Mouse (Mus musculus) limb, embryonic 14.5 days (tissue): Measurements from ENCODE around the gene Olfr1226. TPM values are rescaled to one million over a fixed set of nuclear protein-coding genes. Genes with fewer than 3 reads are reported as not detected.
"Not testable (repeated sequence)": the region's sequence is repeated elsewhere in the genome, so short reads cannot be mapped to it uniquely, and the experiment has no call there.

ENCODE experiments used
- ATAC-seq: fragments of 200-750 bp; cut with Nextera tagmentation; 2 replicates; pipeline ENCODE4 v1.8.0; 2017; ENCODE audit warnings: low read depth, moderate number of reproducible peaks, moderate TSS enrichment; ENCODE audit not compliant: low FRiP score
- DNase-seq: peaks from one replicate; pipeline ENCODE4 v3.0.0-alpha.2; 2015; ENCODE audit warnings: low spot score
- H3K27ac ChIP-seq: fragments of 300-500 bp; sonication (generic); replicated peaks from 2 replicates; pipeline ENCODE4 v1.5.1; 2014; ENCODE audit warnings: low read depth, mild to moderate bottlenecking, low read length, moderate library complexity, mixed read lengths
- H3K27me3 ChIP-seq: fragments of 300-500 bp; sonication (generic); 2 replicates; pipeline ENCODE4 v1.6.1; 2014; ENCODE audit warnings: low read length, mixed read lengths; ENCODE audit not compliant: control insufficient read depth, insufficient read depth
- H3K36me3 ChIP-seq: fragments of 300-500 bp; sonication (generic); 2 replicates; pipeline ENCODE4 v1.6.1; 2014; ENCODE audit warnings: mild to moderate bottlenecking, low read length, moderate library complexity, mixed read lengths; ENCODE audit not compliant: control insufficient read depth, insufficient read depth
- H3K4me1 ChIP-seq: fragments of 300-500 bp; sonication (generic); 2 replicates; pipeline ENCODE4 v1.6.1; 2014; ENCODE audit warnings: antibody characterized with exemption, low read length, mixed read lengths; ENCODE audit not compliant: control insufficient read depth, insufficient read depth
- H3K4me2 ChIP-seq: fragments of 300-500 bp; sonication (generic); replicated peaks from 2 replicates; pipeline ENCODE4 v1.6.1; 2014; ENCODE audit warnings: low read depth, mild to moderate bottlenecking, low read length, moderate library complexity; ENCODE audit not compliant: severe bottlenecking
- H3K4me3 ChIP-seq: fragments of 300-500 bp; sonication (generic); replicated peaks from 2 replicates; pipeline ENCODE4 v1.5.1; 2014; ENCODE audit warnings: low read length
- H3K9ac ChIP-seq: fragments of 300-500 bp; sonication (generic); 2 replicates; pipeline ENCODE4 v1.6.1; 2014; ENCODE audit warnings: mild to moderate bottlenecking, low read depth, low read length, moderate library complexity; ENCODE audit not compliant: severe bottlenecking
- H3K9me3 ChIP-seq: fragments of 300-500 bp; sonication (generic); 2 replicates; pipeline ENCODE4 v1.6.1; 2016; ENCODE audit warnings: low read length; ENCODE audit not compliant: control insufficient read depth
- POLR2A ChIP-seq: fragments of 200-500 bp; IDR thresholded peaks from 2 replicates; pipeline ENCODE4 v1.8.0; 2012; ENCODE audit warnings: inconsistent platforms, mild to moderate bottlenecking, moderate library complexity, borderline replicate concordance; ENCODE audit not compliant: insufficient read depth, insufficient read length; ENCODE audit errors: extremely low read depth
- WGBS: fragments of 180-500 bp; shearing (Covaris S2); extraction: QIAGEN DNeasy Blood & Tissue Kit; methylation state at CpG from one replicate; pipeline ENCODE4 v1.1.7; 2014; 5-methylcytosine and 5-hydroxymethylcytosine counted together
- polyA plus RNA-seq, 2 experiments: library from polyadenylated mRNA; depleted of rRNA in 1 of 2; stranded (reverse) in 1 of 2; unstranded in 1 of 2; fragments of >200 nt; fragmentation: Nextera tagmentation in 1 of 2; extraction: Ambion mirVana in 1 of 2; gene quantifications; 2 replicates each; pipeline versions ENCODE4 v1.2.1 to v1.2.3; 2012 to 2014

Gene Olfr1226
- not detected in 2 replicates for polyA plus RNA-seq (2012; rRNA removed)
- not detected in 2 replicates for polyA plus RNA-seq (2014; fragmentation: Nextera tagmentation; extraction: Ambion mirVana)

GRCm38 (mm10) chr2:89199948-89200347 lies at the start of gene Olfr1226:
TSS of gene Olfr1226 (minus strand) at chr2:89200048.
- no peak for ATAC-seq
- H3K27ac ChIP-seq: no peak within 1 kb of the TSS
- H3K9me3 ChIP-seq: no peaks in the 10 kb centered on the region
- no peak for TF ChIP-seq POLR2A
- no peak within 1 kb of the TSS for H3K4me2 ChIP-seq
- H3K9ac ChIP-seq: no peak within 1 kb of the TSS
- no peaks in the 10 kb centered on the region for H3K36me3 ChIP-seq
- no peaks in the 10 kb centered on the region for H3K4me1 ChIP-seq
- H3K4me3 ChIP-seq: no peak within 1 kb of the TSS
- no peaks in the 10 kb centered on the region for H3K27me3 ChIP-seq
- no peak for DNase-seq
- WGBS: 59% methylated on average over 2 of the region's 2 CpGs

- no peak for ATAC-seq
- H3K4me3 ChIP-seq: no peak overlapping the region
- no peak for TF ChIP-seq POLR2A
Observed at GRCm38 (mm10) chr2:89196325-89196982, 3.4 kb downstream of the Olfr1226 start.

GRCm38 (mm10) chr2:89174569-89174968 lies 25.3 kb downstream of the Olfr1226 start, which contains the start of gene Olfr1225:
TSS of gene Olfr1225 (minus strand) at chr2:89174669.
- H3K27ac ChIP-seq: no peak within 1 kb of the TSS
- 89% methylated on average over 1 of the region's 1 CpGs for WGBS
- no peaks in the 10 kb centered on the region for H3K4me1 ChIP-seq
- no peak for DNase-seq
- no peak for ATAC-seq
- TF ChIP-seq POLR2A: no peak
- no peaks in the 10 kb centered on the region for H3K9me3 ChIP-seq
- H3K4me3 ChIP-seq: no peak within 1 kb of the TSS
- H3K4me2 ChIP-seq: no peak within 1 kb of the TSS
- H3K9ac ChIP-seq: no peak within 1 kb of the TSS
- H3K36me3 ChIP-seq: no peaks in the 10 kb centered on the region
- no peaks in the 10 kb centered on the region for H3K27me3 ChIP-seq

More at GRCm38 (mm10) chr2:89196325-89196982, 3.4 kb downstream of the Olfr1226 start:
- Histone ChIP-seq H3K27ac (no peak overlapping the region), H3K36me3 (no peaks in the 10 kb centered on the region), H3K9me3 (no peaks in the 10 kb centered on the region), H3K9ac (no peak overlapping the region), H3K27me3 (no peaks in the 10 kb centered on the region), H3K4me1 (no peaks in the 10 kb centered on the region), H3K4me2 (no peak overlapping the region)
- 82% methylated on average over 3 of the region's 3 CpGs for WGBS
- no peak for DNase-seq

GRCm38 (mm10) chr2:89164711-89165110 lies 35.1 kb downstream of the Olfr1226 start:
- H3K4me3 ChIP-seq, H3K27me3 ChIP-seq, H3K36me3 ChIP-seq, H3K9ac ChIP-seq, H3K4me1 ChIP-seq, ATAC-seq, H3K4me2 ChIP-seq, H3K27ac ChIP-seq, DNase-seq, H3K9me3 ChIP-seq: not testable (repeated sequence)
- WGBS: 92% methylated on average over 4 of the region's 4 CpGs

GRCm38 (mm10) chr2:89163991-89164390 lies 35.9 kb downstream of the Olfr1226 start, which contains the start of gene Olfr1224-ps1:
TSS of gene Olfr1224-ps1 (minus strand) at chr2:89164091.
- H3K36me3 ChIP-seq, H3K9me3 ChIP-seq, H3K27ac ChIP-seq, H3K4me2 ChIP-seq, ATAC-seq, H3K9ac ChIP-seq, H3K4me3 ChIP-seq, DNase-seq, H3K4me1 ChIP-seq, H3K27me3 ChIP-seq: not testable (repeated sequence)
- WGBS: 92% methylated on average over 8 of the region's 8 CpGs
